Mouse (Mus musculus) cerebellum, adult 2 months (tissue): ENCODE measurements at regions not wholly inside any gene's neighbourhood (a gene's known extent, or its start where the extent isn't known, plus 50 kb on each side); places are given as distances from the start of the nearest gene placed in this dataset.
"Not testable (repeated sequence)": the region's sequence is repeated elsewhere in the genome, so short reads cannot be mapped to it uniquely, and the experiment has no call there.

Experiments used
- DNase-seq, 2 experiments: peaks; one replicate each; pipeline ENCODE4 v3.0.0; 2021
- H3K27ac ChIP-seq: fragments of 200-500 bp; 2 replicates; pipeline ENCODE4 v1.5.1; 2012; ENCODE audit warnings: low read length, control low read depth, inconsistent platforms; ENCODE audit not compliant: insufficient read depth
- H3K27me3 ChIP-seq: fragments of 200-500 bp; 2 replicates; pipeline ENCODE4 v1.6.1; 2012; ENCODE audit warnings: inconsistent platforms, mild to moderate bottlenecking, low read length, moderate library complexity; ENCODE audit not compliant: control insufficient read depth, insufficient read depth
- H3K4me1 ChIP-seq: fragments of 200-500 bp; 2 replicates; pipeline ENCODE4 v1.6.1; 2011; ENCODE audit warnings: low read length; ENCODE audit not compliant: control insufficient read depth, insufficient read depth
- H3K4me3 ChIP-seq: fragments of 200-500 bp; replicated peaks from 2 replicates; pipeline ENCODE3; 2011; ENCODE audit warnings: mild to moderate bottlenecking, low read depth, low read length, control low read depth; ENCODE audit not compliant: insufficient read depth
- CTCF ChIP-seq: fragments of 200-500 bp; IDR thresholded peaks from 2 replicates; pipeline ENCODE4 v1.5.1; 2011; ENCODE audit warnings: low read depth, mild to moderate bottlenecking, control low read depth, low read length, moderate library complexity, borderline replicate concordance; ENCODE audit not compliant: insufficient read depth
- POLR2A ChIP-seq: fragments of 200-500 bp; IDR thresholded peaks from 2 replicates; pipeline ENCODE4 v1.6.1; 2011; ENCODE audit warnings: low read length, control low read depth, borderline replicate concordance; ENCODE audit not compliant: insufficient read depth
- WGBS: fragments of 180-500 bp; shearing (Covaris S2); methylation state at CpG from one replicate; pipeline ENCODE4 v1.1.7; 2018; 5-methylcytosine and 5-hydroxymethylcytosine counted together

- no peak for DNase-seq
- Histone ChIP-seq H3K27me3 (no peaks in the 10 kb centered on the region), H3K27ac (no peak overlapping the region), H3K4me3 (no peak overlapping the region), H3K4me1 (no peaks in the 10 kb centered on the region)
- no peak for TF ChIP-seq POLR2A
- no peak for TF ChIP-seq CTCF
- 60% methylated on average over 3 of the region's 3 CpGs for WGBS
Measured at GRCm38 (mm10) chr13:5920422-5920821, 59.1 kb downstream of the Klf6 start.

GRCm38 (mm10) chr13:5931433-5931832, 70.2 kb downstream of the Klf6 start:
- Histone ChIP-seq H3K27ac (no peak overlapping the region), H3K27me3 (no peaks in the 10 kb centered on the region), H3K4me1 (no peaks in the 10 kb centered on the region), H3K4me3 (no peak overlapping the region)
- TF ChIP-seq CTCF: no peak
- TF ChIP-seq POLR2A: no peak
- DNase-seq: no peak
- 93% methylated on average over 2 of the region's 2 CpGs for WGBS

- no peak overlapping the region for H3K4me3 ChIP-seq
- no peak for DNase-seq
- no peak overlapping the region for H3K27ac ChIP-seq
- no peaks in the 10 kb centered on the region for H3K27me3 ChIP-seq
- no peaks in the 10 kb centered on the region for H3K4me1 ChIP-seq
- TF ChIP-seq CTCF (no peak), POLR2A (no peak)
- WGBS: 84% methylated on average over 2 of the region's 2 CpGs
Measured at GRCm38 (mm10) chr13:5937436-5937835, 76.2 kb downstream of the Klf6 start.

- Histone ChIP-seq H3K4me1 (no peaks in the 10 kb centered on the region), H3K4me3 (no peak overlapping the region), H3K27ac (no peak overlapping the region), H3K27me3 (no peaks in the 10 kb centered on the region)
- no peak for DNase-seq
- WGBS: 95% methylated on average over 4 of the region's 4 CpGs
- TF ChIP-seq CTCF (no peak), POLR2A (no peak)
Measured at GRCm38 (mm10) chr13:5937970-5938369, 76.7 kb downstream of the Klf6 start.

- 90% methylated on average over 3 of the region's 3 CpGs for WGBS
- TF ChIP-seq CTCF: no peak
- no peak for TF ChIP-seq POLR2A
- H3K27ac ChIP-seq: no peak overlapping the region
- no peaks in the 10 kb centered on the region for H3K4me1 ChIP-seq
- no peak for DNase-seq
- no peak overlapping the region for H3K4me3 ChIP-seq
- H3K27me3 ChIP-seq: no peaks in the 10 kb centered on the region
Measured at GRCm38 (mm10) chr13:5939368-5939767, 78.1 kb downstream of the Klf6 start.

- DNase-seq: no peak
- WGBS: 80% methylated on average over 2 of the region's 2 CpGs
- H3K27ac ChIP-seq: no peak overlapping the region
Measured at GRCm38 (mm10) chr13:5952863-5953262, 91.6 kb downstream of the Klf6 start.

GRCm38 (mm10) chr13:5955121-5955520, 93.8 kb downstream of the Klf6 start:
- H3K27ac ChIP-seq, H3K4me3 ChIP-seq, H3K27me3 ChIP-seq, H3K4me1 ChIP-seq, DNase-seq: not testable (repeated sequence)

More at GRCm38 (mm10) chr13:5952863-5953262, 91.6 kb downstream of the Klf6 start:
- no peak overlapping the region for H3K4me3 ChIP-seq
- H3K4me1 ChIP-seq: no peaks in the 10 kb centered on the region
- TF ChIP-seq POLR2A: no peak
- no peak for TF ChIP-seq CTCF
- H3K27me3 ChIP-seq: no peaks in the 10 kb centered on the region

GRCm38 (mm10) chr13:5956145-5956544, 94.9 kb downstream of the Klf6 start:
- TF ChIP-seq CTCF (no peak), POLR2A (no peak)
- H3K4me1 ChIP-seq: no peaks in the 10 kb centered on the region
- WGBS: 49% methylated on average over 1 of the region's 1 CpGs
- H3K27ac ChIP-seq: no peak overlapping the region
- DNase-seq: no peak
- no peak overlapping the region for H3K4me3 ChIP-seq
- no peaks in the 10 kb centered on the region for H3K27me3 ChIP-seq

GRCm38 (mm10) chr13:5962947-5963346, 101.7 kb downstream of the Klf6 start:
- Histone ChIP-seq H3K4me3 (no peak overlapping the region), H3K27me3 (no peaks in the 10 kb centered on the region), H3K4me1 (no peaks in the 10 kb centered on the region), H3K27ac (no peak overlapping the region)
- 96% methylated on average over 1 of the region's 1 CpGs for WGBS
- no peak for TF ChIP-seq CTCF
- no peak for TF ChIP-seq POLR2A
- no peak for DNase-seq
